Mouse (Mus musculus): ENCODE data around the gene Cutc. TPM values are rescaled to one million over a fixed set of nuclear protein-coding genes. Genes with fewer than 3 reads are reported as not detected.

Cutc gene
- polyA plus RNA-seq (2015; fragmentation: Nextera tagmentation; extraction: Ambion mirVana) = 9.1 and 10.2 TPM in 2 replicates

GRCm38 (mm10) chr19:43752489-43753225 is at the start of gene Cutc, which contains the start of gene Cox15:
Cutc (plus strand) TSS chr19:43752996.
Cox15 (minus strand) TSS chr19:43753000.
- Histone ChIP-seq H3K4me3 (peak within 1 kb of the TSS; percentile 77), H3K27me3 (no peaks in the 10 kb centered on the region), H3K9me3 (replicated peaks) (no peaks in the 10 kb centered on the region), H3K4me1 (replicated peaks) (peaks cover 9% of the 10 kb centered on the region), H3K36me3 (peaks cover 20% of the 10 kb centered on the region), H3K4me2 (peak within 1 kb of the TSS; percentile 66), H3K9ac (peak within 1 kb of the TSS; percentile 82), H3K27ac (peak within 1 kb of the TSS; percentile 99)
- under 1% methylated on average over 62 of the region's 62 CpGs for WGBS
- peak; percentile 89 for ATAC-seq (replicated peaks; ENCODE audit: insufficient number of reproducible peaks, insufficient read depth, low FRiP score, low read depth)

GRCm38 (mm10) chr19:43704211-43704610 is 48.6 kb upstream of the Cutc start:
- Histone ChIP-seq H3K27ac (no peak overlapping the region), H3K4me2 (no peak overlapping the region), H3K27me3 (no peaks in the 10 kb centered on the region), H3K4me3 (no peak overlapping the region), H3K9me3 (replicated peaks) (no peaks in the 10 kb centered on the region), H3K9ac (no peak overlapping the region), H3K4me1 (replicated peaks) (no peaks in the 10 kb centered on the region), H3K36me3 (peaks cover 34% of the 10 kb centered on the region)
- no peak for ATAC-seq (replicated peaks; ENCODE audit: insufficient number of reproducible peaks, insufficient read depth, low FRiP score, low read depth)
- 89% methylated on average over 11 of the region's 11 CpGs for WGBS

GRCm38 (mm10) chr19:43704787-43705497 is 47.9 kb upstream of the Cutc start:
- H3K27ac ChIP-seq = no peak overlapping the region
- H3K4me2 ChIP-seq = no peak overlapping the region
- ATAC-seq (replicated peaks; ENCODE audit: insufficient number of reproducible peaks, insufficient read depth, low FRiP score, low read depth) = no peak
- WGBS = 87% methylated on average over 17 of the region's 17 CpGs
- H3K9ac ChIP-seq = no peak overlapping the region
- no peaks in the 10 kb centered on the region for H3K4me1 ChIP-seq (replicated peaks)
- H3K36me3 ChIP-seq = peaks cover 34% of the 10 kb centered on the region
- no peaks in the 10 kb centered on the region for H3K27me3 ChIP-seq
- H3K4me3 ChIP-seq = no peak overlapping the region
- no peaks in the 10 kb centered on the region for H3K9me3 ChIP-seq (replicated peaks)

GRCm38 (mm10) chr19:43708206-43708605 is 44.6 kb upstream of the Cutc start:
- Histone ChIP-seq H3K4me1 (replicated peaks) (no peaks in the 10 kb centered on the region), H3K9me3 (replicated peaks) (no peaks in the 10 kb centered on the region), H3K36me3 (peaks cover 30% of the 10 kb centered on the region), H3K4me3 (no peak overlapping the region), H3K4me2 (no peak overlapping the region), H3K27ac (no peak overlapping the region), H3K9ac (no peak overlapping the region), H3K27me3 (peaks cover 3% of the 10 kb centered on the region; the same call in 1 of the 2 replicates)
- no peak for ATAC-seq (replicated peaks; ENCODE audit: insufficient number of reproducible peaks, insufficient read depth, low FRiP score, low read depth)
- WGBS = 91% methylated on average over 7 of the region's 7 CpGs

- H3K4me3 ChIP-seq = no peak overlapping the region
- no peak overlapping the region for H3K27ac ChIP-seq
- WGBS = 87% methylated on average over 8 of the region's 8 CpGs
- H3K9me3 ChIP-seq (replicated peaks) = no peaks in the 10 kb centered on the region
- H3K9ac ChIP-seq = no peak overlapping the region
- ATAC-seq (replicated peaks; ENCODE audit: insufficient number of reproducible peaks, insufficient read depth, low FRiP score, low read depth) = no peak
- no peaks in the 10 kb centered on the region for H3K4me1 ChIP-seq (replicated peaks)
- peaks cover 30% of the 10 kb centered on the region for H3K36me3 ChIP-seq
- H3K27me3 ChIP-seq = peaks cover 7% of the 10 kb centered on the region
- H3K4me2 ChIP-seq = no peak overlapping the region
Measured at GRCm38 (mm10) chr19:43709317-43709716, 43.5 kb upstream of the Cutc start.

GRCm38 (mm10) chr19:43711159-43711916 is 41.5 kb upstream of the Cutc start:
- H3K9me3 ChIP-seq (replicated peaks) = no peaks in the 10 kb centered on the region
- H3K27ac ChIP-seq = no peak overlapping the region; the same call in 1 of the 2 replicates
- H3K9ac ChIP-seq = no peak overlapping the region
- no peak overlapping the region for H3K4me3 ChIP-seq
- ATAC-seq (replicated peaks; ENCODE audit: insufficient number of reproducible peaks, insufficient read depth, low FRiP score, low read depth) = no peak
- peaks cover 13% of the 10 kb centered on the region; the same call in 1 of the 2 replicates for H3K36me3 ChIP-seq
- 60% methylated on average over 22 of the region's 22 CpGs for WGBS
- H3K4me2 ChIP-seq = no peak overlapping the region
- H3K4me1 ChIP-seq (replicated peaks) = no peaks in the 10 kb centered on the region
- H3K27me3 ChIP-seq = peaks cover 12% of the 10 kb centered on the region

- Histone ChIP-seq H3K4me1 (replicated peaks) (no peaks in the 10 kb centered on the region), H3K27ac (no peak overlapping the region), H3K4me3 (no peak overlapping the region), H3K27me3 (peaks cover 12% of the 10 kb centered on the region), H3K4me2 (no peak overlapping the region), H3K36me3 (peaks cover 11% of the 10 kb centered on the region; the same call in 1 of the 2 replicates), H3K9ac (no peak overlapping the region), H3K9me3 (replicated peaks) (no peaks in the 10 kb centered on the region)
- ATAC-seq (replicated peaks; ENCODE audit: insufficient number of reproducible peaks, insufficient read depth, low FRiP score, low read depth) = no peak
- 79% methylated on average over 5 of the region's 5 CpGs for WGBS
Measured at GRCm38 (mm10) chr19:43711971-43712370, 40.8 kb upstream of the Cutc start.

- WGBS = 86% methylated on average over 11 of the region's 11 CpGs
- Histone ChIP-seq H3K4me3 (no peak overlapping the region), H3K27me3 (peaks cover 19% of the 10 kb centered on the region), H3K27ac (no peak overlapping the region), H3K4me1 (replicated peaks) (no peaks in the 10 kb centered on the region), H3K36me3 (peaks cover 16% of the 10 kb centered on the region; the same call in 1 of the 2 replicates), H3K4me2 (no peak overlapping the region), H3K9ac (no peak overlapping the region), H3K9me3 (replicated peaks) (no peaks in the 10 kb centered on the region)
- no peak for ATAC-seq (replicated peaks; ENCODE audit: insufficient number of reproducible peaks, insufficient read depth, low FRiP score, low read depth)
Measured at GRCm38 (mm10) chr19:43720061-43720460, 32.7 kb upstream of the Cutc start.

- ATAC-seq (replicated peaks; ENCODE audit: insufficient number of reproducible peaks, insufficient read depth, low FRiP score, low read depth) = no peak
- WGBS = 85% methylated on average over 8 of the region's 8 CpGs
- Histone ChIP-seq H3K36me3 (peaks cover 34% of the 10 kb centered on the region), H3K9ac (no peak overlapping the region), H3K4me1 (replicated peaks) (no peaks in the 10 kb centered on the region), H3K27ac (no peak overlapping the region), H3K27me3 (peaks cover 19% of the 10 kb centered on the region), H3K4me3 (no peak overlapping the region), H3K4me2 (no peak overlapping the region), H3K9me3 (replicated peaks) (no peaks in the 10 kb centered on the region)
Measured at GRCm38 (mm10) chr19:43722891-43723290, 29.9 kb upstream of the Cutc start.

GRCm38 (mm10) chr19:43723501-43723900 is 29.3 kb upstream of the Cutc start:
- no peaks in the 10 kb centered on the region for H3K9me3 ChIP-seq (replicated peaks)
- H3K4me1 ChIP-seq (replicated peaks) = no peaks in the 10 kb centered on the region
- ATAC-seq (replicated peaks; ENCODE audit: insufficient number of reproducible peaks, insufficient read depth, low FRiP score, low read depth) = no peak
- peaks cover 33% of the 10 kb centered on the region for H3K36me3 ChIP-seq
- peaks cover 14% of the 10 kb centered on the region for H3K27me3 ChIP-seq
- no peak overlapping the region for H3K9ac ChIP-seq
- no peak overlapping the region for H3K4me3 ChIP-seq
- no peak overlapping the region for H3K27ac ChIP-seq
- no peak overlapping the region for H3K4me2 ChIP-seq
- 89% methylated on average over 10 of the region's 10 CpGs for WGBS

- Histone ChIP-seq H3K36me3 (peaks cover 30% of the 10 kb centered on the region), H3K4me3 (no peak overlapping the region), H3K27me3 (peaks cover 11% of the 10 kb centered on the region), H3K9me3 (replicated peaks) (no peaks in the 10 kb centered on the region), H3K27ac (no peak overlapping the region), H3K4me2 (no peak overlapping the region), H3K9ac (no peak overlapping the region), H3K4me1 (replicated peaks) (no peaks in the 10 kb centered on the region)
- WGBS = 91% methylated on average over 20 of the region's 20 CpGs
- ATAC-seq (replicated peaks; ENCODE audit: insufficient number of reproducible peaks, insufficient read depth, low FRiP score, low read depth) = no peak
Measured at GRCm38 (mm10) chr19:43724194-43724593, 28.6 kb upstream of the Cutc start.
